Mouse (Mus musculus) olfactory bulb, adult 2 months (tissue): ENCODE measurements around the gene Olfr535.

ENCODE experiments used
- CTCF ChIP-seq: fragments of 200-500 bp; IDR thresholded peaks from 2 replicates; pipeline ENCODE4 v1.5.1; 2012; ENCODE audit warnings: low read depth, mild to moderate bottlenecking, low read length, moderate library complexity; ENCODE audit not compliant: insufficient read depth
- POLR2A ChIP-seq: fragments of 200-500 bp; IDR thresholded peaks from 2 replicates; pipeline ENCODE4 v1.6.1; 2012; ENCODE audit warnings: mild to moderate bottlenecking, low read depth, low read length, moderate library complexity; ENCODE audit not compliant: insufficient read depth

GRCm38 (mm10) chr7:140483916-140484315 lies at the start of gene Olfr535:
- no peak for TF ChIP-seq CTCF
- no peak for TF ChIP-seq POLR2A
